Mouse (Mus musculus): ENCODE data around the gene 6430531B16Rik. TPM values are rescaled to one million over a fixed set of nuclear protein-coding genes. Genes with fewer than 3 reads are reported as not detected.

6430531B16Rik gene
- polyA plus RNA-seq, 1 experiment: 0.73 TPM

- TF ChIP-seq POLR2A (IDR thresholded peaks at IDR 0.05; ENCODE audit: control insufficient read depth, extremely low read depth, insufficient read depth, low read length, poor library complexity) (no peak), CTCF (IDR thresholded peaks at IDR 0.05; ENCODE audit: borderline replicate concordance, control insufficient read depth, extremely low read depth, insufficient read depth, low read length, poor library complexity) (no peak)
- no peaks in the 10 kb centered on the region for H3K27me3 ChIP-seq (ENCODE audit: control insufficient read depth, insufficient read depth, low read length)
- 96% methylated on average over 13 of the region's 13 CpGs for WGBS
- no peaks in the 10 kb centered on the region for H3K4me1 ChIP-seq (replicated peaks; ENCODE audit: control insufficient read depth, insufficient read depth, low read length)
- peaks cover 20% of the 10 kb centered on the region for H3K36me3 ChIP-seq (ENCODE audit: control insufficient read depth, insufficient read depth, low read length)
- DNase-seq: no peak
- no peak overlapping the region for H3K4me3 ChIP-seq (ENCODE audit: control insufficient read depth, insufficient read depth, low read length)
- H3K27ac ChIP-seq (ENCODE audit: control insufficient read depth, insufficient read depth, low read length): no peak overlapping the region
Observed at GRCm38 (mm10) chr7:139998691-139999350, 20.3 kb upstream of the 6430531B16Rik start.

GRCm38 (mm10) chr7:139994676-139995075 is 16.1 kb upstream of the 6430531B16Rik start:
- no peak overlapping the region for H3K4me3 ChIP-seq (ENCODE audit: control insufficient read depth, insufficient read depth, low read length)
- peak; percentile 46 for DNase-seq
- 40% methylated on average over 3 of the region's 3 CpGs for WGBS
- H3K36me3 ChIP-seq (ENCODE audit: control insufficient read depth, insufficient read depth, low read length): peaks cover 10% of the 10 kb centered on the region
- TF ChIP-seq CTCF (IDR thresholded peaks at IDR 0.05; ENCODE audit: borderline replicate concordance, control insufficient read depth, extremely low read depth, insufficient read depth, low read length, poor library complexity) (no peak), POLR2A (IDR thresholded peaks at IDR 0.05; ENCODE audit: control insufficient read depth, extremely low read depth, insufficient read depth, low read length, poor library complexity) (no peak)
- peaks cover 9% of the 10 kb centered on the region for H3K4me1 ChIP-seq (replicated peaks; ENCODE audit: control insufficient read depth, insufficient read depth, low read length)
- no peak overlapping the region for H3K27ac ChIP-seq (ENCODE audit: control insufficient read depth, insufficient read depth, low read length)
- H3K27me3 ChIP-seq (ENCODE audit: control insufficient read depth, insufficient read depth, low read length): no peaks in the 10 kb centered on the region

GRCm38 (mm10) chr7:139994202-139994601 is 15.6 kb upstream of the 6430531B16Rik start:
- peaks cover 9% of the 10 kb centered on the region for H3K4me1 ChIP-seq (replicated peaks; ENCODE audit: control insufficient read depth, insufficient read depth, low read length)
- WGBS: 89% methylated on average over 4 of the region's 4 CpGs
- DNase-seq: no peak
- no peak overlapping the region for H3K4me3 ChIP-seq (ENCODE audit: control insufficient read depth, insufficient read depth, low read length)
- TF ChIP-seq POLR2A (IDR thresholded peaks at IDR 0.05; ENCODE audit: control insufficient read depth, extremely low read depth, insufficient read depth, low read length, poor library complexity) (no peak), CTCF (IDR thresholded peaks at IDR 0.05; ENCODE audit: borderline replicate concordance, control insufficient read depth, extremely low read depth, insufficient read depth, low read length, poor library complexity) (no peak)
- no peak overlapping the region for H3K27ac ChIP-seq (ENCODE audit: control insufficient read depth, insufficient read depth, low read length)
- peaks cover 10% of the 10 kb centered on the region for H3K36me3 ChIP-seq (ENCODE audit: control insufficient read depth, insufficient read depth, low read length)
- H3K27me3 ChIP-seq (ENCODE audit: control insufficient read depth, insufficient read depth, low read length): no peaks in the 10 kb centered on the region

- Histone ChIP-seq H3K27ac (ENCODE audit: control insufficient read depth, insufficient read depth, low read length) (no peak overlapping the region), H3K27me3 (ENCODE audit: control insufficient read depth, insufficient read depth, low read length) (no peaks in the 10 kb centered on the region), H3K4me1 (replicated peaks; ENCODE audit: control insufficient read depth, insufficient read depth, low read length) (peaks cover 11% of the 10 kb centered on the region), H3K36me3 (ENCODE audit: control insufficient read depth, insufficient read depth, low read length) (peaks cover 7% of the 10 kb centered on the region), H3K4me3 (ENCODE audit: control insufficient read depth, insufficient read depth, low read length) (no peak overlapping the region)
- whole genome bisulfite sequencing: 83% methylated on average over 6 of the region's 6 CpGs
- no peak for DNase-seq
- no peak for TF ChIP-seq CTCF (IDR thresholded peaks at IDR 0.05; ENCODE audit: borderline replicate concordance, control insufficient read depth, extremely low read depth, insufficient read depth, low read length, poor library complexity)
- no peak for TF ChIP-seq POLR2A (IDR thresholded peaks at IDR 0.05; ENCODE audit: control insufficient read depth, extremely low read depth, insufficient read depth, low read length, poor library complexity)
Observed at GRCm38 (mm10) chr7:139993532-139993931, 15.0 kb upstream of the 6430531B16Rik start.

GRCm38 (mm10) chr7:139992406-139992805 is 13.9 kb upstream of the 6430531B16Rik start, which contains the start of gene Adam8:
Gene Adam8, minus strand, starts transcription at chr7:139992562.
- Histone ChIP-seq H3K27me3 (ENCODE audit: control insufficient read depth, insufficient read depth, low read length) (no peaks in the 10 kb centered on the region), H3K27ac (ENCODE audit: control insufficient read depth, insufficient read depth, low read length) (no peak within 1 kb of the TSS), H3K36me3 (ENCODE audit: control insufficient read depth, insufficient read depth, low read length) (no peaks in the 10 kb centered on the region; the same call in 1 of the 2 replicates), H3K4me3 (ENCODE audit: control insufficient read depth, insufficient read depth, low read length) (0 out of 2 replicates have a peak within 1 kb of the TSS, but pooled peaks have one; percentile 3), H3K4me1 (replicated peaks; ENCODE audit: control insufficient read depth, insufficient read depth, low read length) (peaks cover 11% of the 10 kb centered on the region)
- WGBS: 58% methylated on average over 7 of the region's 7 CpGs
- no peak for TF ChIP-seq POLR2A (IDR thresholded peaks at IDR 0.05; ENCODE audit: control insufficient read depth, extremely low read depth, insufficient read depth, low read length, poor library complexity)
- TF ChIP-seq CTCF (IDR thresholded peaks at IDR 0.05; ENCODE audit: borderline replicate concordance, control insufficient read depth, extremely low read depth, insufficient read depth, low read length, poor library complexity): no peak
- DNase-seq: no peak

GRCm38 (mm10) chr7:139990864-139991394 is 12.4 kb upstream of the 6430531B16Rik start:
- Histone ChIP-seq H3K4me3 (ENCODE audit: control insufficient read depth, insufficient read depth, low read length) (no peak overlapping the region), H3K27me3 (ENCODE audit: control insufficient read depth, insufficient read depth, low read length) (no peaks in the 10 kb centered on the region), H3K4me1 (replicated peaks; ENCODE audit: control insufficient read depth, insufficient read depth, low read length) (peaks cover 11% of the 10 kb centered on the region), H3K36me3 (ENCODE audit: control insufficient read depth, insufficient read depth, low read length) (no peaks in the 10 kb centered on the region), H3K27ac (ENCODE audit: control insufficient read depth, insufficient read depth, low read length) (no peak overlapping the region)
- 44% methylated on average over 8 of the region's 8 CpGs for WGBS
- no peak for DNase-seq
- TF ChIP-seq POLR2A (IDR thresholded peaks at IDR 0.05; ENCODE audit: control insufficient read depth, extremely low read depth, insufficient read depth, low read length, poor library complexity) (no peak), CTCF (IDR thresholded peaks at IDR 0.05; ENCODE audit: borderline replicate concordance, control insufficient read depth, extremely low read depth, insufficient read depth, low read length, poor library complexity) (no peak)

Measured in thymus, adult 2 months (tissue).